Mouse (Mus musculus) forebrain, embryonic 13.5 days (tissue): ENCODE measurements at regions not wholly inside any gene's neighbourhood (a gene's known extent, or its start where the extent isn't known, plus 50 kb on each side); places are given as distances from the start of the nearest gene placed in this dataset.

Experiments used
- ATAC-seq: fragments of 200-750 bp; cut with Nextera tagmentation; 2 replicates; pipeline ENCODE4 v1.8.0; 2017
- H3K27ac ChIP-seq: fragments of 300-500 bp; sonication (generic); 2 replicates; pipeline ENCODE4 v1.5.1; 2015; ENCODE audit warnings: inconsistent platforms, mild to moderate bottlenecking, moderate library complexity
- H3K27me3 ChIP-seq: fragments of 300-500 bp; sonication (generic); 2 replicates; pipeline ENCODE4 v1.6.1; 2015; ENCODE audit warnings: mild to moderate bottlenecking, inconsistent platforms
- H3K36me3 ChIP-seq: fragments of 300-500 bp; sonication (generic); 2 replicates; pipeline ENCODE4 v1.6.1; 2015; ENCODE audit warnings: mild to moderate bottlenecking, inconsistent platforms; ENCODE audit not compliant: poor library complexity, severe bottlenecking
- H3K4me1 ChIP-seq: fragments of 300-500 bp; sonication (generic); 2 replicates; pipeline ENCODE4 v1.6.1; 2015; ENCODE audit warnings: inconsistent platforms
- H3K4me2 ChIP-seq: fragments of 300-500 bp; sonication (generic); 2 replicates; pipeline ENCODE4 v1.6.1; 2015; ENCODE audit warnings: inconsistent platforms, mild to moderate bottlenecking, moderate library complexity
- H3K4me3 ChIP-seq: fragments of 300-500 bp; sonication (generic); 2 replicates; pipeline ENCODE4 v1.5.1; 2015; ENCODE audit warnings: mild to moderate bottlenecking, inconsistent platforms
- H3K9ac ChIP-seq: fragments of 300-500 bp; sonication (generic); 2 replicates; pipeline ENCODE4 v1.6.1; 2015; ENCODE audit warnings: mild to moderate bottlenecking, inconsistent platforms
- H3K9me3 ChIP-seq: fragments of 300-500 bp; sonication (generic); replicated peaks from 2 replicates; pipeline ENCODE4 v1.6.1; 2016; ENCODE audit warnings: inconsistent platforms
- WGBS: fragments of 180-500 bp; shearing (Covaris S2); methylation state at CpG from one replicate; pipeline ENCODE4 v1.1.7; 2015; 5-methylcytosine and 5-hydroxymethylcytosine counted together

DNA sequence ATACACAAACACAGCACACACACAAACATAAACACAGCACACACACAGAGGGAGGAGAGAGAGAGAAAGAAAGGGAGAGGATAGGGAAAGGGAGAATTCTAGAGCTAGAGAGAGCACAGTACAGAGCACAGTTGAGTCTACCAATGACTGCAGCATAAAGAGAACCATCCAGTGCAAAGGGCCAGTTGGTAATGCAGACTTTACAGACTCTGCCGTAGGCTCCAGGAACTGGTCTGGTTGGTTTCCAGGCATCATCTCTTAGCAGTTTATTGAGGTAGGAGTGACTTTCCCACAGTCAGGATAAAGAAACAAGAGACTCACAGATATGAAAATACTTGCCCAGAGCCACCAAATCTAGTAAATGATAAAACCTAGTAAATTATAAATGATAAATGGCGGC, 208.5 kb downstream of the Tgfb2 start:
- Histone ChIP-seq H3K4me1 (peaks cover 7% of the 10 kb centered on the region), H3K27me3 (no peaks in the 10 kb centered on the region), H3K4me2 (no peak overlapping the region), H3K27ac (no peak overlapping the region), H3K36me3 (no peaks in the 10 kb centered on the region), H3K9me3 (no peaks in the 10 kb centered on the region), H3K9ac (no peak overlapping the region), H3K4me3 (no peak overlapping the region)
- no peak for ATAC-seq
- WGBS = 92% methylated on average over 2 of the region's 2 CpGs

DNA sequence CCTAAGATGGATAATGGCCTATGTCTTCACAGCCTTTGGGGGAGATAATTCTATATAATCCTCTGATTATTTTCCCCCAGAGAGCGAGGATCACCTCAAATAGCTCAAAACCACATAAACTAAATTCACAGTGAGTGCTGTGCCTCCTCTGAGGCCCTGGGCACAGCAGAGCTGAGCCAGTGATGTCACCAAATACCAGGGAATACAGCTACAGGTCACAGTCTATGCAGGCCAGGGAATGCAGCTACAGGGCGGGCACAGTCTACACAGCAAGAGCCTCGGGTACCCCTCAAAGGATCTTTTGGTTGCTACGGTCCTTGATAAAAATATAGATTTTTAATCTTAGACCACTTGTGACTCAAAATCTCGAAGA, 211.4 kb downstream of the Tgfb2 start:
- no peak overlapping the region for H3K4me3 ChIP-seq
- WGBS = 87% methylated on average over 5 of the region's 5 CpGs
- no peak overlapping the region for H3K9ac ChIP-seq
- H3K4me1 ChIP-seq = no peaks in the 10 kb centered on the region
- no peaks in the 10 kb centered on the region for H3K36me3 ChIP-seq
- H3K9me3 ChIP-seq = no peaks in the 10 kb centered on the region
- no peak for ATAC-seq
- no peak overlapping the region for H3K27ac ChIP-seq
- no peaks in the 10 kb centered on the region for H3K27me3 ChIP-seq
- no peak overlapping the region for H3K4me2 ChIP-seq

DNA sequence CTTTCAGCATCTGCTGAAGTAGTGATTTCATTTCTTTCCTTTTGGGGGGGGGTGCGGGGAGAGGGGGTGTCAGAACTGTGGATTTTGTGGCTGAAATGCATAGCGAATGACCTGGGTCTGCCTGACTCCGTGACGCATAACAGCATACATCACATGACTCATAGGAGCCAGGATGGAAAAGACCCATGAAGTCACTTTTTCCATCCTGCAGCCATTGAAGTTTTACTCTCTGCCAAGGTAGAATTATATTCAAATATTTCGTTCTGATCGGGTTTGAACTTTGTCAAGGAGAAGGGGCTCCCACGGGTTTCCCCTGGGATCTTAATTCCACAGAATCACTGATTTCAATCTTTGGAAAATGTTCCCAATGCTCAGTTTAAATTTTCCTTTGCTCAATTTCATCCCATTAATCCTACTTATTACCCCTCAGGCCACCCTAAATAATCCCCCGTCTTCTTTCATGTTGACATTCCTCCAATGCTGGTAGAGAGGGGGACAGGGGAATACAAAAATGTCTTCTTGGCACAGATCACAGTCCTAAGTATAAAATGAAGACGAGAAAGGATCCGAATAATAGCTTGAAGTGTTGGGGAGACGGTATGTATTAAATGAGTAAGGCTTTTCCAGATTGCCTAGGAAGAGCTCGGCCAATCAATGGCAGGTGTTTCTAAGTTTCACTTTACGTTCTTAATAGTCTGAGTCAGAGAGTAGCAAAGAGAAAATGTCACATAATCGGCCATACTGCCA, 212.0 kb downstream of the Tgfb2 start:
- Histone ChIP-seq H3K27ac (no peak overlapping the region), H3K4me2 (no peak overlapping the region), H3K36me3 (no peaks in the 10 kb centered on the region), H3K4me1 (no peaks in the 10 kb centered on the region), H3K27me3 (no peaks in the 10 kb centered on the region), H3K9me3 (no peaks in the 10 kb centered on the region), H3K4me3 (no peak overlapping the region), H3K9ac (no peak overlapping the region)
- 86% methylated on average over 14 of the region's 14 CpGs for WGBS
- ATAC-seq = no peak

DNA sequence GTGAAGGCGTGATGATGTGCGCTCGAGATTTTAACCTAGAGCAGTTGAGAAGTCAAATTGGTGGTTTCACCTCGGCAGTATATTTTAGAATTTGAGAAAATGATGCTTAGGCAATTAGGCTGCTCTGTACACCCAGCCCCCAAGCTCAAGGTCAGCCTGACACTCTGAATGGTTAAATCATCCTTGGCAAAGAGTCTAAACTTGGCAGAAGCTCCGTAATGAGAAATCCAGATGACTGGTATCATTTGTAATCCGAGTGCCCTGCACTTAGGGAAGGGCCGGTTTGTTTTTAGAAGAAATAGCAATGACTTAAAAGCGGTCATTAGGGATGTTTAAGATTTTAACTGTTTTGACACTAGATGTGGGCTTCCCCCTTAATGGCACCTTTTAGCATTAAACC, 223.6 kb downstream of the Tgfb2 start:
- Histone ChIP-seq H3K4me1 (no peaks in the 10 kb centered on the region), H3K9ac (no peak overlapping the region), H3K36me3 (no peaks in the 10 kb centered on the region), H3K27ac (no peak overlapping the region), H3K4me2 (no peak overlapping the region), H3K27me3 (no peaks in the 10 kb centered on the region), H3K4me3 (no peak overlapping the region), H3K9me3 (no peaks in the 10 kb centered on the region)
- no peak for ATAC-seq
- 77% methylated on average over 8 of the region's 8 CpGs for WGBS

DNA sequence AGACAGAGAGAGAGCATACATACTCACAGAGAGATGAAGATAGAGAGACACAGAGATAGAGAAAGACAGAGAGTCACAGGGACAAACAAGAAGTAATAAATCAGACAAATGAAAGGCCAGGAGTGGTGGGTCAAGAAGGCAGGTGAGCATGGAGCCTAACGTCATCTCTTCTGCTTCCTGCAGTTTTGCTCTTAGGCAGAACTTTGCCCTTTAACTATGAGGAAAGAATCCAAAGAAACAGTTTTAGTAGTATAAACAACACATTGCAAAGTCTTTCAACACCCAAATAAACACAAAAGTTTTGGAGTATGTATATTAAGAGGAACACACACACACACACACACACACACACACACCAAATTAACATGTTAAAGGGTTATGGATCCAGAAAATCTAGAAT, 225.8 kb downstream of the Tgfb2 start:
- H3K4me2 ChIP-seq = no peak overlapping the region
- no peak overlapping the region for H3K4me3 ChIP-seq
- no peak for ATAC-seq
- no peaks in the 10 kb centered on the region for H3K36me3 ChIP-seq
- H3K4me1 ChIP-seq = peaks cover under 1% of the 10 kb centered on the region; the same call in 1 of the 2 replicates
- H3K27ac ChIP-seq = no peak overlapping the region
- H3K9me3 ChIP-seq = no peaks in the 10 kb centered on the region
- no peaks in the 10 kb centered on the region for H3K27me3 ChIP-seq
- no peak overlapping the region for H3K9ac ChIP-seq
- 96% methylated on average over 1 of the region's 1 CpGs for WGBS

DNA sequence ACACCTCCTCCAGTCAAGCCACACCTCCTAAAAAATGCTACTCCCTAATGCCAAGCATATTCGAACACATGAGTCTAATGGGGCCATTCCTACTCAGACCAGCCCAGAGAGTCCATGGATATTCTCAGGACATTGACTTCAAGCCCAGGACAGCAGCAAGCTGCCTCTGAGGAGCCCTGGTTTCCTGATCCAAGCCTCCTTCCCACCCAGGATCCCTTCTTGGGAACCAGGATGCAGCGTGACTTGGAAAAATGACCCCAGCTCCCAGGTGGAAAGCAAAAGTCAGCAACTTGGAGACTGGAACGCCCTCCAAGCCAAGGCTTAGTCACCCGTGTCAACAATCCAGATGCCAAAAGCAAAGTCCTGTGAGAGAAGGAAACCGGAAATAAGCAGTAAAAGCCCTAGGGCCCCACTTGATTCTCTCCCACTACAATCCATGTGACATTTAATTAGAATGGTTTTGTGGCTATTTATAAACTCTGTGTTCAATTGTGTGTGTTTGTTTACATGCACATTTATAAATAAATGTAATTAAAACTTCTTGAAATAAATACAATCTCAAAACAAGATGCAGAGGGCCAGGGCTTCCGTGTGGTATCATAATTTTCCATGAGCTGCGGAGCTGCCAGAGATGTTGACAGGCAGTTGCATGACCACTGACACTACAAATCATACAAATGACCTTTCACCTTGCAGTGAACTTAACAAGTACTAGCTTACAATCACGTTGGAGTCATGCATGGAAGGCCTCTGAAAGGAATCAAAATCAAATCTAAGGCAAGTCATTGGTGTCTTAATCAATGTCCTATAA, 227.2 kb downstream of the Tgfb2 start:
- no peak overlapping the region for H3K9ac ChIP-seq
- no peaks in the 10 kb centered on the region for H3K27me3 ChIP-seq
- WGBS = 84% methylated on average over 8 of the region's 8 CpGs
- no peaks in the 10 kb centered on the region for H3K36me3 ChIP-seq
- H3K4me1 ChIP-seq = peaks cover 6% of the 10 kb centered on the region; the same call in 1 of the 2 replicates
- no peak overlapping the region for H3K4me2 ChIP-seq
- no peaks in the 10 kb centered on the region for H3K9me3 ChIP-seq
- ATAC-seq = no peak
- H3K27ac ChIP-seq = no peak overlapping the region
- H3K4me3 ChIP-seq = no peak overlapping the region

DNA sequence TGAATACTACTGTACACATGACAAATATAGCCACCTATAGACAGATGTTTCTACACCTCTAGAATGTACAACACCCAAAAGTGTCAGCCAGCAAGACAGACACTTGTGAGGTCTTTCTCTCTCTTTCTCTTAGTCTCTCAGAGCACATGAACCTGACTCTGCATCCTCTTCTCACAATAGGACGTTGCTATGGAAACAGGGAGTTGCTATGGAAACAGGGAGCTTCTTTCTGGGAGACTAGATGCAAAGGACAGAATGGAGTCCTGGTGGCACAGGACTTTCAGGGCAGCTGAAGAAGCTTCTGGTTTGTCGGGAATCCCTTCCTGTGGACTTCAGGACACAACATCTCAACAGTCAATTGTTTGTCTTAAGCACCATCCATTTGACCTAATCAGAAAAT, 230.9 kb downstream of the Tgfb2 start:
- peak; percentile 66 for ATAC-seq
- H3K4me3 ChIP-seq = no peak overlapping the region
- no peak overlapping the region for H3K9ac ChIP-seq
- WGBS = 12% methylated on average over 2 of the region's 2 CpGs
- no peaks in the 10 kb centered on the region for H3K36me3 ChIP-seq
- peaks cover 6% of the 10 kb centered on the region; the same call in 1 of the 2 replicates for H3K4me1 ChIP-seq
- H3K27ac ChIP-seq = no peak overlapping the region
- no peaks in the 10 kb centered on the region for H3K9me3 ChIP-seq
- no peak overlapping the region for H3K4me2 ChIP-seq
- H3K27me3 ChIP-seq = no peaks in the 10 kb centered on the region

DNA sequence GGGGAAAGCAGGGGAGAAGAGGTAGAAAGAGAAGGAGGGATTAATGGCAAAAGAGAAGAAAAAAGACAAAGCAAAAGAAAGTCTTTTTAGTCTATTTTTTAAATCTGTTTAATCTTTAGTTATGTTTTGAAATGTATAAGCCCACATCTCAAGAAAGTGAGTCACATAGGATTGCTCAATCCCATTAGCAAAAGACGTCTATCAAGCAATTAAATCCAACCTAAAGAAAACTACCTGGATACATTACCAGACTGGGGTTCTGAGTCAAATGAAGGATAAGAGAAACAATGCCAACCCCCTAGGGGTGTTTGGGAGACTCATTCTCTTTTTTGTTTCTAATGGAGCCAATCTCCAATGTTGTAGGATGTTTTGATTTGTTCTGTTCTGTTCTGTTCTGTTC, 231.4 kb downstream of the Tgfb2 start:
- no peak for ATAC-seq
- Histone ChIP-seq H3K36me3 (no peaks in the 10 kb centered on the region), H3K27me3 (no peaks in the 10 kb centered on the region), H3K4me3 (no peak overlapping the region), H3K9me3 (no peaks in the 10 kb centered on the region), H3K4me2 (no peak overlapping the region), H3K4me1 (peaks cover 6% of the 10 kb centered on the region; the same call in 1 of the 2 replicates), H3K27ac (no peak overlapping the region), H3K9ac (no peak overlapping the region)
- WGBS = 21% methylated on average over 1 of the region's 1 CpGs

DNA sequence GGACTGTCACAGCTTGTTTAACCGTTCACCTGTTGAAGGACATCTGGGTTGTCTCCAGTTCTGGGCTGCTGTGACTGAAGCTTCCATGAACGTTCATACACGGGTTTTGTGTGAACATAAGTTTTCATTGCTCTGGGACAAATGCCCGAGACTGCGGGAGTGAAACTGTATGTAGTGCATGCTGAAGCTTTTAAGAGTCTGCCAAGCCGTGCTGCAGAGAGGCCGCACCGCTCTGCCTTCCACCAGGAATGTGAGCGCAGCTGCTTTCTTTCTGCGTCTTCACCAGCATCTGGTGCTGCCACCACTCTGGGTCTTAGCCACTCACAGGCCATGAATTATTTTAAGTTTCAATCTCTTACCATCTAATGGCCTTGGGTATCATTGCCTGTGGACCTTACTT, 232.8 kb downstream of the Tgfb2 start:
- Histone ChIP-seq H3K9ac (no peak overlapping the region), H3K36me3 (no peaks in the 10 kb centered on the region), H3K4me3 (no peak overlapping the region), H3K4me2 (no peak overlapping the region), H3K27me3 (no peaks in the 10 kb centered on the region), H3K27ac (no peak overlapping the region), H3K4me1 (peaks cover 6% of the 10 kb centered on the region; the same call in 1 of the 2 replicates), H3K9me3 (no peaks in the 10 kb centered on the region)
- 93% methylated on average over 10 of the region's 10 CpGs for WGBS
- no peak for ATAC-seq

DNA sequence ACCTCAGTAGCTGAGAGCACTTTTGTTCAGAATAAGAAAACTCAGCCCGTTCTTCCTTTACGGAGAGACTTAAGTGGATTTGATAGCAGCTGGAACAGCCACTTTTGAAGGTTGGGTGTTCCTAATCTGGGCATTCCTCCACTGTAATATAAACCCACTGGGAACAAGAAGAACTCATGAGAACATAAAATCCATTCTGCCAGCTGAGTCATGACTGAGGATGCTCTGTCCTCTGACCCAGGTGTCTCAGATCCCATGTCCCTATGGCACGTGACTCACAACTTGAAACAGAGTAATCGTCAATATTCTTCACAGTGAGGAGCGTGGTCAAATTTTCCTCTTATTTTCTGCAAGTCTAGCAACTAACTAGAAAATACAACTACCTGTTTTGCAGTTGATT, 240.3 kb downstream of the Tgfb2 start:
- no peaks in the 10 kb centered on the region for H3K4me1 ChIP-seq
- no peak for ATAC-seq
- WGBS = 92% methylated on average over 5 of the region's 5 CpGs

DNA sequence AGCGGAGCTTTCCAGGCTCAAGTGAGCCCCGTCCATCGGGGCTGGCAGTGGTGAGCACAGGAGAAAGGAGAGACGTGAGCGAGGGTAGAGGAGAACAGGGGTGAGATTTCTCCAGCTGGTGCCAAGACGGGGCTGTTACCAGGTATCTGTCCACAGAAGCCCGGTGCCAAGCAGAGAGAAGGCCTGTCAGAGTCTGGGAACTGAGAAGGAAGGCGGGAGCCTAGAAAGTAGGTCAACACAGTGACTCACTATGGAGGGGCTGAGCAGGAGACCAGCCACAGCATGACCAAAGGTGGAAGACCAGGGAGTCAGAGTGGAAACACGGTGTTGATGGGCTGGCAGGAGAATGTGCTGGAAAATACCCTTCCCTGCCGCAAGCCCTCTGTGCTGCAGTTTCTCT, 245.0 kb downstream of the Tgfb2 start:
- Histone ChIP-seq H3K9me3 (peaks cover 3% of the 10 kb centered on the region; the same call in 1 of the 2 replicates), H3K4me2 (no peak overlapping the region), H3K36me3 (no peaks in the 10 kb centered on the region), H3K4me1 (no peaks in the 10 kb centered on the region), H3K27me3 (no peaks in the 10 kb centered on the region), H3K27ac (no peak overlapping the region), H3K4me3 (no peak overlapping the region), H3K9ac (no peak overlapping the region)
- WGBS = 89% methylated on average over 10 of the region's 10 CpGs
- no peak for ATAC-seq

More for the DNA sequence above, 240.3 kb downstream of the Tgfb2 start:
- no peaks in the 10 kb centered on the region for H3K36me3 ChIP-seq
- no peaks in the 10 kb centered on the region for H3K27me3 ChIP-seq
- no peaks in the 10 kb centered on the region for H3K9me3 ChIP-seq
- no peak overlapping the region for H3K4me3 ChIP-seq
- H3K9ac ChIP-seq = no peak overlapping the region
- no peak overlapping the region for H3K4me2 ChIP-seq
- H3K27ac ChIP-seq = no peak overlapping the region

DNA sequence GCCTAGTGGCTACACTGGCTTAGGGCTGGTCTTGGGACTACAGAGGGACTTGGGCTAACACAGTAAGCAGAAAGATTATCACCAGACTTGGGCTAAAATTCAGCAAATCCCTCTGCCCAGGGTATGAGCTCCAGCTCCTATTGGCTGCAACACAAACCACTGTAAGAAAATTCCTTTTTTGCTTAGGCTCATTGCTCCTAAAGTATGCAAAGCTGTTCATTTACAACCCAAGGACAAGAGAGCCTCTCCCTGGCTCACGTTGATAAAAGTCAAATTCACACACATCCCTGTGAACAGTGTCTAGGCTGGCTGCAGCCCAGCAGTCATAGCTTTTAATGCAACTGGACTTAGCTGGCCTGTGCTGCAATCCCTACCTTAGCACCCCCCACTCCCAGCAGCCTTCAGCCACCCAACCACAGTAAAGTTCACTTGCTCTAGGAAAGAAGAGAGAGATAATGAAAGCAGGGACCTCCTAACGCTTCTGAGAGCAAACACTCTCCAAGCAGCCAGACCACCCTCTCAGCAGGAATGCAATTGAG, 247.6 kb downstream of the Tgfb2 start:
- no peak for ATAC-seq
- no peaks in the 10 kb centered on the region for H3K36me3 ChIP-seq
- WGBS = 32% methylated on average over 2 of the region's 2 CpGs

More for the DNA sequence above, 247.6 kb downstream of the Tgfb2 start:
- Histone ChIP-seq H3K27ac (no peak overlapping the region), H3K4me2 (no peak overlapping the region), H3K4me3 (no peak overlapping the region), H3K9ac (no peak overlapping the region), H3K27me3 (no peaks in the 10 kb centered on the region), H3K9me3 (peaks cover 3% of the 10 kb centered on the region; the same call in 1 of the 2 replicates), H3K4me1 (no peaks in the 10 kb centered on the region)
